Mouse (Mus musculus) monocyte, adult 2 months (primary cell): Measurements from ENCODE around the gene Ufc1.
"Not testable (repeated sequence)": the region's sequence is repeated elsewhere in the genome, so short reads cannot be mapped to it uniquely, and the experiment has no call there.

Experiments used
- DNase-seq, 2 experiments: peaks; one replicate each; pipeline ENCODE4 v3.0.0; 2022; ENCODE audit warnings: low spot score in 2 of 2, low read depth in 1 of 2

Gene Ufc1

DNA sequence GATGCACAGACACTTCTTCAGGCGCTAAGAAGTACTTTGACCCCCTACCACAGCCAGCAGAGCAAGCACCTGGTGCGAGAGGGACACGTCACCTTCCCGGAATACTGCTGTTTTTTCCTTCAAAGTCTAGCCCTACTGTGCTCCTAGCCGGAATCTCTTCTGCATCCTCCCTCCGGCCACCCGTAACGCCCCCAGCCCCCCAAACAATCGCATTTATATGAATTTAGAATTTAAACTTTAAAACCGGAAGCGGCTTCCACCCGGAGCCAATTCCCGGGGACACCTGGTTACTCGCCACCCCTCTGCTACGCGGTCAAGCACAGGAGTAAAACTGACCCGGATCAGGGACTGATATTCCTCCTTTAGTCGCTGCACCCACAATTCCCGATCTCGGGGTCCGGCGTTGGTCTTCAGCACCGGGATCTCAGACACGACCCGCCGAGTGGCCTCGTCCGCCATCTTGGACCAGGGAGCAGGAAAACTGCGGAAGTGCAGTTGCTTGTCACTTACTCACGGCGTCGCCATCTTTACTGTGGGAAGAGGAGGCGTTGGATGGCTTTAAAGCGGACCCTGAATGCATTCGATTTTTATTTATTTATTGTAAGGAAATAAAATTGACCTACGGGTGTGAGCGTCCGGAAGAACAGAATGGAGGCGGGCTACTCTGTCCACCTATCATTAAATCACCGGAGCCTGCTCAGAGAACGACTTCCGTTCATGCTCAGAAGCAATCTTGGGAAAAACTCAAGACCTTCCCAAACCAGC is at the start of gene Ufc1:
TSS of gene Ufc1 (minus strand) at position 727 of the 765 bp plus-strand sequence.
- peak; percentile 57 to 82 for DNase-seq

DNA sequence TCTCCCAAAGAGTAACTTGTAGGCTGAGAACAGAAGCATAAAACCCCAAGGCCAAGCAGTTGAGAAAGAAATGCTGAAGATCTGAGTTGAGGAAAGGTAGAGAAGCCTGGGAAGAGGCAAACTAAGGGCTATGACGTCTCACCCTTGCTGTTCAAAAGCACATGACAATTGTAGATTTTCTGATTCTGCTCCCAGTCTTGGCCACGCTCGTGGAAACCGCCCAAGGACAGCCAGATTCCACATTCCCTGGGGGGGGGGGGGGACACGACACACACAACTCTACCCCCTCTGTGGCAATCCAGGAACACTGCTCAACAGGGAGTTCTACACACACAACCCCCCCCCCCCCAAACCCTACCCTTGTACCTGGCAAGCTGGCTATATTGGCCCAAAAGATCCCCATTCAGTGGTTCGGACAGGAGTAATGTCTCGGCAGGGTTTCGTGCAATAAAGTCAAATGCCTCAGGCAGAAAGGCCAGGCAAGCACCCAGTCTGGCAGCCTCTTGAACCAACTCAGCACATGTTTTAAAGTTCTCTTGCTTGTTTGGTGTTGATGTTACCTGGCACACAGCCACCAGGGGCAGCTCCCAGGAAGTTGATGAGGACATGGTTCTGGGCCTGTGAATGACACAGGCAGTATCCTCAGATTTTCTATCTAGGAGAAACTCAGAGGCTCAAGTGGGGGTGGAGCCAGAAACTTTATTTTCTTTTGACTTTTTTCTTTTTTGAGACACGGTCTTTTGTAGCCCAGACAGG is 49.3 kb upstream of the Ufc1 start:
- DNase-seq, result no peak

DNA sequence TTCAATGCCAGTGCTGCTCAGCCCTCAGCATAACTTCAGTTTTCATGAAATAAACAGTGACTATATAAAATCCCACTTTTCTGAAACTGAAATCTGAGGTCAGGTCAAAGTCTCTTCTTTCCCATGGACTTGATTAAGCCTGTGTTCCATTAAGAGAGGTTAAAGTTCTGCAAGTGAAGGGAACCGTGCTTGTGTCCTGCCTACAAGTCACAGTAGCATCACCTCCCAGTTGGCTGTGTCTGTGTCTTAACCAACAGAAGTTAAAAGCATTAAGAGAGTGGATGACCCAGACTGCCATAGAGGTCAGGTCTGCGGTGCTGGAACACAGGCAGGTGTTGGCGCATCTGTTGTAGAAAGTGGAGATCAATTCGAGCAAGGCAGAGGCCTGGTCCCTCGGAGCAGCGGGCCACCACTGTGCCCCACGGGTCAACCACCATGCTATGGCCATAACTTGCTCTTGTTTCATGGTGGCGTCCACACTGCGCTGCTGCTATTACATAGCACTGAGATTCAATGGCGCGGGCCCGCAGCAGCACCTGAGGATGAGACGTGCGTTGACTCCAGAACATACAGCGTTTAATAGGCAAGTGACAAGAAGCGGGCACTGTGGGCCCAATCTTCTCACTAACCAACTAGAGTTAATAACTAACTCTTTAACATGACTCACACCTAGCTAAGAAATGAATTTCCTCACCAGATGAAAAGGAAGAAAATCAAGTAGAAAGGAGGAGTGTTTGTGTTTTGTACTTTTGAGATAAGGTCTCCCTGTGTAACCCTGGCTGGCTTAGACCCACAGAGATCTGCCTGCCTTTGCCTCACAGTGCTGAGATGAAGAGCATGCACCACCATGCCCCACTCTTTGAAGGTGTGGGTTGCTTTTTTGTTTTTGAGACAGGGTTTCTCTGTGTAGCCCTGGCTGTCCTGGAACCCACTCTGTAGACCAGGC is 47.7 kb upstream of the Ufc1 start:
- no peak for DNase-seq

- no peak for DNase-seq
Observed at GRCm38 (mm10) chr1:171330216-171330560, 35.4 kb upstream of the Ufc1 start.

DNA sequence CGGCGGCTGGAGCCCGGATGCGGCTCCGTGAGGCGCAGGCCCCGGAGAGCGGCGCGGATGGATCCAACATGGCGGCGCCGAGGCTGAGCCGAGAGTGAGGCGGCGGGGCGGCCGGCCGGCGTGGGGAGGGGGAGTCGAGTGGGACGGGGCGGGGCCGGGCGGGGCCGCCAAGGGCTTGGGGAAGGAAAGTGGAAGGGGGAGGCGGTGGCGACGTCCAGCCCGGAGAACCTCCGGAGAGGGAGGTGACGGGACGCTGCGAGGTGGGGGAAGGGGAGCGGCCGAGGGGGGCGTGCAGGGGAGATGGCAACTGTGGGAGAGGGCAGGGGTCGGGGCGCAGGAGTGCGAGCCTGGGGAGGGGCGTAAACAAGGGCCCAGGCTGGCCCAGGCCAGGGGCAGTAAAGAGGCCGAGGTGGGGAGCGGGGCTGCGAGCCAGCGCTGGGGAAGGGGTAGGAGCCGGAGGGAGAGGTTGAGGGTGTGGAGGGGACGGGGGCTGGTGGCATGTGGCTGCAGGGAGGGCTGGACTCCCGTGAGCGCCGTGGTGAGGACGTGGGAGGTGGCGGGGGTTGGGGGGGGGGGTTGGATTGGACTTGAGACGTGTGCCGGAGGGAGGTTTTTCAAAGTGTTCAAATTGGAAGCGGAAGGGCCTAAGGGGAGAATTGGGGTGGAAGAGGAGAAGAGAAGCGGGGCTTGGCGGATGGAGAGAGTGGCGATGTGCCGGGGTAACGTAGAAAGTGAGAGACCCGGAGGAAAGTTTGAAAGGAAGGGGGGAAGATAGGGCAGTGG is 34.8 kb upstream of the Ufc1 start:
- no peak for DNase-seq

DNA sequence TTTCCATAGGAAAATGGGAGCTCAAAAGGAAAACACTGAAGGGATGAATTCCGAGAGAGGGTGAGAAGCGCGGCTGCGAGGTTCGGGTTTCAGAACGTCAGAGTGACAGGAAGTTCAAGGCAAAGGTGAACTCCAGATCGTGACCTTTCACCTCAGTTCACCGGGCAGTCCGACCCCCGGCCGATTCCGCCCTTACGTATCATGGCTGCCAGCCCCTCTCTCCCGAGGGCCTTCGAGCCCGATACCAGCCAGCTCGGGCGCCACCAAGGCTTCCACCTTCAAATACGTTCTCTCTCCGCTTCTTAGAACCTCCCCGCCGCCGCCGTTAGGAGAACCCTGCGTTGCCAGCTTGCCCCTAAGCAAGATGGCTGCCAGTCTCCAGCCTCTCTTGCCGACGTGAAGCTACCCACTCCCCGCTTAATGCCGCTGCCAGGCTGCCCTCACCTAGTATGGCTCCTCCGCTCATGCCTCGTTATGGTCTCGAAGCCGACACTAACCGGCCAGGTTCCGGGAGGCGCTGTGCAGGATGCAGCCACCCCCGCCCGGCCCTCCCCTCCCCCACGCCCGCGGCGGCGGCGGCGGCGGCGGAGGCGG is 34.1 kb upstream of the Ufc1 start, which contains the start of gene Dedd:
TSS of gene Dedd (plus strand) at position 307 of the 594 bp plus-strand sequence.
- DNase-seq, result peak; percentile 74 to 88

DNA sequence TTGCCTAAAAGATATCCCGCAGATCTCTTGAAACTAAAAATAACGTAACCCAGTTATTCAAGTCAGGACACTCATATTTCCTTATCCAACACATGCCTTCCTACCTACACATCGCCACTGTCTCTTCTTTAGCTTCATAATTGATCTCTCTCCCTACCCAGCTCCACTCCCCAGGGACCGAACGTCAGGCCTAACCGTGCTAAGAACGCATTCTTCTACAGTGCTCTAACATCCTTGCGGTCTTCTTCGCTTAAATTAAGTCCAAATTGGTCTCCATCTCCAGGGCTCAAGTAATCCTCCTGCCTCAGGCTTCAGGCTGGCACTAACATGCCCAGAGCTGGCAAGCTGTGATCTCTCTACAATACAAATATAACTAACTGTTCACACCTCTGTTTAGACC is 33.4 kb upstream of the Ufc1 start:
- no peak for DNase-seq

GRCm38 (mm10) chr1:171326588-171326987 is 31.8 kb upstream of the Ufc1 start:
- DNase-seq, result not testable (repeated sequence)

DNA sequence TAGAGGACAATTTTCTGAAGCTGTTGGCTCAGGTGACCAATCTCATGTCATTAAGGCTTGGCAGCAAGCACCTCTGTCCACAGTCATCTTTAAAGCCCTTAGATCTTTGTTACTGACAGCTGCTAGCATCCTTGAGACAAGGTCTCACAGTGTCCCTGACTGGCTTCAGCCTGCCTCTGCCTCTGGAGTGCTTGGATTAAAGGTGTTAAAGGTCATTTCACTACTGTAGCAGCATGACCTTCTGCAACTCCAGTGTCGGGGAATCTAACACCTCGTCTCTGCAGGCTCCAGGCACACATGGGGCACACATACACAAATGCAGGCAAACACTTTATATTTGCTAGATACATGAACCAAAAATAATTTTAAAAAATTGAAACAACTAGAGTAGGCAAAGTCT is 30.7 kb upstream of the Ufc1 start:
- DNase-seq, result no peak

GRCm38 (mm10) chr1:171322012-171322411 is 27.2 kb upstream of the Ufc1 start:
- DNase-seq, result no peak

GRCm38 (mm10) chr1:171321415-171321814 is 26.6 kb upstream of the Ufc1 start:
- DNase-seq, result no peak

DNA sequence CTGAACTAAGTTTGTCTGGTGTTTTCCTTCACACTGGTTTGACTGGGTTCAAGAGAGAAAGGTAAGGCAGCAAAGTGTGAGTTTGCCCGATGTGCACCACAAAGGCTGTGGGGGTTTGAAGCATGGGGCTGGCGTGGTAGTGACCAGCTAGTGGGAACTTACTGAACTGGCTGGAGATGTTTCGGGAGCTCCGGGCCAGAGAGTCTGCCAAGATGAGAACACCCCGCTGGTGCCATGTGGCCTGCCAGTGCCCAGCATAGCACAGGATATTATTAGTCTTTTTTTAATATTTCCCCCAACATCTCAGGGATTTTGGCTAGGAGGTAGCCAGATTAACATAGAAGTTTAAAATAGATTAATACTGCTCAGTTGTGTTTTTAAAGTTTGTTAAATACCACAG is 25.3 kb upstream of the Ufc1 start:
- no peak for DNase-seq

- DNase-seq, result no peak
Observed at GRCm38 (mm10) chr1:171319748-171320147, 24.9 kb upstream of the Ufc1 start.

GRCm38 (mm10) chr1:171309321-171309720 is 14.5 kb upstream of the Ufc1 start:
- no peak for DNase-seq

DNA sequence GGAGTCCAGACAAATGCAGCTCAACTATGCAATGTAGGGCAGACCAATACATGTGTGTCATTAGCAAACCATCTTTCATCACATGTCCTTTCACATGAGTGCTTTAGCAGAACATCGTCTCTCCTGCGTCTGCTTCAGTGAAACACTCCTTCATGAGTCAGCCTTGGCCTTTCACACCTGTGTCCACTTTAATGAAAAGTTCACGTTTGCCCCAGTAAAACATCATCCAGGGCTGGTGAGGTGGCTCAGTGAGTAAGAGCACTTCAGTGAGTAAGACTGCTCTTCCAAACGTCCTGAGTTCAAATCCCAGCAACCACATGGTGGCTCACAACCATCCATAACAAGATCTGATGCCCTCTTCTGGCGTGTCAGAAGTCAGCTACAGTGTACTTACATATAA is 11.3 kb upstream of the Ufc1 start:
- DNase-seq, result not testable (repeated sequence)

DNA sequence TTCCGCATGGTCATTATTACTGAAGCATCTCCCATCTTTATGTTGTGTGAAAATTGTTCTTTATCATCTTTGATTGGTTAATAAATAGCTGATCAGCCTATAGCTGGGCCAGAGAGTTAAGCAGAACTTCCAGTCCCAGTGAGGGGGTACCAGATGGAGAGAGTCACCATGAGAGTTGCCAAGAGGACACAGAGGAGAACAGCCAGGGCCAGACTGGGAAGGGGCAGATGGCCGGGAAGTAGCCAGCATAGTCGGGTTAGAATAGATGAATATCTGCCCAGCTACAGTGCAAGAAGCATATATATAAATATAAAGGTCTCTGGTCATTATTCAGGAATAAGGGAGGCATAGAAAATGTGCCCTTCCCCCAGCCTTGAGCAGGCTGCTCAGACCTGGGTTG is 3.4 kb upstream of the Ufc1 start:
- DNase-seq, result no peak

DNA sequence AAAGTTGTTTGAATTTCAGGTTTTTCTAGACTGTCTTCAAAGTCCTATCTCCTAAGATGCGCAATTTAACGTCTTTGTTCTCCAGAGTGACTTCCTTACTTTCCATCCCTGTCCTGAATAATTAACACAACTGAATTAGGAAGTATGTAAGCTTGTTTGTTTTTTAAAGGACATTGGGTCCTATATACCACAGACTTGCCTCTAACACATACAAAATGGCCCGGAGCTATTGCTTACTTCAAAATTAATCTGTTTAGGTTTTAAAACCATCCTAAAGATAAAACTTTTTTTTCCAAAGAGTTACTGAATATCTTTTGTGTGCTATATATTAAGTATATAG is 209 bp upstream of the Ufc1 start:
- no peak for DNase-seq

GRCm38 (mm10) chr1:171293906-171294297 is 922 bp downstream of the Ufc1 start:
- no peak for DNase-seq

DNA sequence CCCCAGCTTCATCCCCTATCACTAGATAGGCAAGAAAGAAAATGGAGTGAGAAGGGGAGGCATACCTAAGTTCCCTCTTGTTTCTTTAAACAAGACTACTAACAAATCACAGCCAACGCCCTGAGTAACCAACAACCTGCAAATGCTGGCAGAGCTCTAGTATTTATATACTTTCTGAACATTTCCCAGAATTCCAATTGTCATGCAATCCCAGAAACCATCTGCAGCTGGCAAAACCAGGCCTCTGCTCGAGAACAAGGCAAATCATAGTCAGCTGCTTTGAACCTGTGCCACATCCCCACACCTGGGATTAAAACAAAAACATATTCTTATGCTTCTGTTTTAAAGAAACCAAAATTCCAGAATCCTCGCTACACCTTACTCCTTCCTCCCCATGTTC is 1.5 kb downstream of the Ufc1 start:
- DNase-seq, result no peak

GRCm38 (mm10) chr1:171288328-171288727 is 6.5 kb downstream of the Ufc1 start:
- DNase-seq, result no peak
